Mouse (Mus musculus): ENCODE results near the gene Nat8f4. TPM values are rescaled to one million over a fixed set of nuclear protein-coding genes. Genes with fewer than 3 reads are reported as not detected.

Nat8f4 gene
- polyA plus RNA-seq, 1 experiment: 9.8 TPM

- H3K4me1 ChIP-seq (ENCODE audit: control insufficient read depth, insufficient read depth, low read length): no peaks in the 10 kb centered on the region
- no peak overlapping the region for H3K4me3 ChIP-seq (replicated peaks; ENCODE audit: insufficient read depth, low read depth, low read length)
- H3K27me3 ChIP-seq (ENCODE audit: control insufficient read depth, insufficient read depth, low read length): no peaks in the 10 kb centered on the region
- WGBS: 88% methylated on average over 2 of the region's 2 CpGs
- no peak for DNase-seq
- no peak overlapping the region for H3K27ac ChIP-seq (ENCODE audit: insufficient read depth, low read length)
- TF ChIP-seq POLR2A (IDR thresholded peaks at IDR 0.05; ENCODE audit: borderline replicate concordance, insufficient read depth, low read length) (no peak), CTCF (IDR thresholded peaks at IDR 0.05; ENCODE audit: borderline replicate concordance, insufficient read depth, low read depth, low read length) (no peak)
Measured at GRCm38 (mm10) chr6:85863840-85864239, 40.8 kb downstream of the Nat8f4 start.

- 79% methylated on average over 2 of the region's 2 CpGs for WGBS
- TF ChIP-seq CTCF (IDR thresholded peaks at IDR 0.05; ENCODE audit: borderline replicate concordance, insufficient read depth, low read depth, low read length): no peak
- no peak for TF ChIP-seq POLR2A (IDR thresholded peaks at IDR 0.05; ENCODE audit: borderline replicate concordance, insufficient read depth, low read length)
Measured at GRCm38 (mm10) chr6:85863136-85863535, 41.5 kb downstream of the Nat8f4 start.

GRCm38 (mm10) chr6:85862565-85862964 lies 42.1 kb downstream of the Nat8f4 start:
- DNase-seq: no peak
- no peak overlapping the region for H3K27ac ChIP-seq (ENCODE audit: insufficient read depth, low read length)
- no peak for TF ChIP-seq CTCF (IDR thresholded peaks at IDR 0.05; ENCODE audit: borderline replicate concordance, insufficient read depth, low read depth, low read length)
- no peak for TF ChIP-seq POLR2A (IDR thresholded peaks at IDR 0.05; ENCODE audit: borderline replicate concordance, insufficient read depth, low read length)
- H3K4me3 ChIP-seq (replicated peaks; ENCODE audit: insufficient read depth, low read depth, low read length): no peak overlapping the region
- H3K4me1 ChIP-seq (ENCODE audit: control insufficient read depth, insufficient read depth, low read length): no peaks in the 10 kb centered on the region
- WGBS: 55% methylated on average over 3 of the region's 3 CpGs
- no peaks in the 10 kb centered on the region for H3K27me3 ChIP-seq (ENCODE audit: control insufficient read depth, insufficient read depth, low read length)

More at GRCm38 (mm10) chr6:85863136-85863535, 41.5 kb downstream of the Nat8f4 start:
- Histone ChIP-seq H3K4me3 (replicated peaks; ENCODE audit: insufficient read depth, low read depth, low read length) (no peak overlapping the region), H3K27me3 (ENCODE audit: control insufficient read depth, insufficient read depth, low read length) (no peaks in the 10 kb centered on the region), H3K27ac (ENCODE audit: insufficient read depth, low read length) (no peak overlapping the region), H3K4me1 (ENCODE audit: control insufficient read depth, insufficient read depth, low read length) (no peaks in the 10 kb centered on the region)
- no peak for DNase-seq

- H3K27ac ChIP-seq (ENCODE audit: insufficient read depth, low read length): no peak overlapping the region
- no peak for TF ChIP-seq POLR2A (IDR thresholded peaks at IDR 0.05; ENCODE audit: borderline replicate concordance, insufficient read depth, low read length)
- no peak for TF ChIP-seq CTCF (IDR thresholded peaks at IDR 0.05; ENCODE audit: borderline replicate concordance, insufficient read depth, low read depth, low read length)
- no peak for DNase-seq
- H3K4me3 ChIP-seq (replicated peaks; ENCODE audit: insufficient read depth, low read depth, low read length): no peak overlapping the region
- 77% methylated on average over 3 of the region's 3 CpGs for WGBS
- peaks cover 4% of the 10 kb centered on the region; the same call in 1 of the 2 replicates for H3K4me1 ChIP-seq (ENCODE audit: control insufficient read depth, insufficient read depth, low read length)
- H3K27me3 ChIP-seq (ENCODE audit: control insufficient read depth, insufficient read depth, low read length): no peaks in the 10 kb centered on the region
Measured at GRCm38 (mm10) chr6:85861247-85861646, 43.4 kb downstream of the Nat8f4 start.

- H3K4me3 ChIP-seq (replicated peaks; ENCODE audit: insufficient read depth, low read depth, low read length): no peak overlapping the region
- peak overlapping the region; percentile 8; the same call in 1 of the 2 replicates for H3K27ac ChIP-seq (ENCODE audit: insufficient read depth, low read length)
- H3K27me3 ChIP-seq (ENCODE audit: control insufficient read depth, insufficient read depth, low read length): no peaks in the 10 kb centered on the region
- no peak for TF ChIP-seq CTCF (IDR thresholded peaks at IDR 0.05; ENCODE audit: borderline replicate concordance, insufficient read depth, low read depth, low read length)
- TF ChIP-seq POLR2A (IDR thresholded peaks at IDR 0.05; ENCODE audit: borderline replicate concordance, insufficient read depth, low read length): no peak
- DNase-seq: peak; percentile 48 to 69
- 7% methylated on average over 1 of the region's 1 CpGs for WGBS
- H3K4me1 ChIP-seq (ENCODE audit: control insufficient read depth, insufficient read depth, low read length): peaks cover 4% of the 10 kb centered on the region; the same call in 1 of the 2 replicates
Measured at GRCm38 (mm10) chr6:85856194-85856678, 48.4 kb downstream of the Nat8f4 start.

- Histone ChIP-seq H3K4me3 (replicated peaks; ENCODE audit: insufficient read depth, low read depth, low read length) (no peak overlapping the region), H3K27me3 (ENCODE audit: control insufficient read depth, insufficient read depth, low read length) (no peaks in the 10 kb centered on the region), H3K27ac (ENCODE audit: insufficient read depth, low read length) (no peak overlapping the region), H3K4me1 (ENCODE audit: control insufficient read depth, insufficient read depth, low read length) (peaks cover 4% of the 10 kb centered on the region; the same call in 1 of the 2 replicates)
- no peak for TF ChIP-seq POLR2A (IDR thresholded peaks at IDR 0.05; ENCODE audit: borderline replicate concordance, insufficient read depth, low read length)
- no peak for TF ChIP-seq CTCF (IDR thresholded peaks at IDR 0.05; ENCODE audit: borderline replicate concordance, insufficient read depth, low read depth, low read length)
- no peak for DNase-seq
- WGBS: 75% methylated on average over 3 of the region's 3 CpGs
Measured at GRCm38 (mm10) chr6:85853481-85853880, 51.2 kb downstream of the Nat8f4 start.

- no peak for DNase-seq
- WGBS: 81% methylated on average over 7 of the region's 7 CpGs
- no peaks in the 10 kb centered on the region for H3K27me3 ChIP-seq (ENCODE audit: control insufficient read depth, insufficient read depth, low read length)
- no peaks in the 10 kb centered on the region; the same call in 1 of the 2 replicates for H3K4me1 ChIP-seq (ENCODE audit: control insufficient read depth, insufficient read depth, low read length)
- no peak overlapping the region for H3K4me3 ChIP-seq (replicated peaks; ENCODE audit: insufficient read depth, low read depth, low read length)
- no peak overlapping the region for H3K27ac ChIP-seq (ENCODE audit: insufficient read depth, low read length)
- no peak for TF ChIP-seq CTCF (IDR thresholded peaks at IDR 0.05; ENCODE audit: borderline replicate concordance, insufficient read depth, low read depth, low read length)
- TF ChIP-seq POLR2A (IDR thresholded peaks at IDR 0.05; ENCODE audit: borderline replicate concordance, insufficient read depth, low read length): no peak
Measured at GRCm38 (mm10) chr6:85851062-85851773, 53.5 kb downstream of the Nat8f4 start.

GRCm38 (mm10) chr6:85849240-85849639 lies 55.4 kb downstream of the Nat8f4 start:
- Histone ChIP-seq H3K4me1 (ENCODE audit: control insufficient read depth, insufficient read depth, low read length) (no peaks in the 10 kb centered on the region), H3K27ac (ENCODE audit: insufficient read depth, low read length) (no peak overlapping the region), H3K4me3 (replicated peaks; ENCODE audit: insufficient read depth, low read depth, low read length) (no peak overlapping the region), H3K27me3 (ENCODE audit: control insufficient read depth, insufficient read depth, low read length) (no peaks in the 10 kb centered on the region)
- no peak for DNase-seq
- WGBS: 28% methylated on average over 2 of the region's 2 CpGs
- TF ChIP-seq POLR2A (IDR thresholded peaks at IDR 0.05; ENCODE audit: borderline replicate concordance, insufficient read depth, low read length) (no peak), CTCF (IDR thresholded peaks at IDR 0.05; ENCODE audit: borderline replicate concordance, insufficient read depth, low read depth, low read length) (no peak)

Other genes starting within 250 kb of the Nat8f4 start
- gene Nat8f7, start 191.7 kb downstream of the Nat8f4 start, polyA plus RNA-seq (2012; rRNA removed): 0.62 and 0.65 TPM in 2 replicates
- 10.3 and 11.3 TPM in 2 replicates for gene Nat8f3, start 139.1 kb downstream of the Nat8f4 start, polyA plus RNA-seq (2012; rRNA removed)
- 2.2 and 4.0 TPM in 2 replicates for gene Nat8f6, start 83.9 kb downstream of the Nat8f4 start, polyA plus RNA-seq (2012; rRNA removed)
- gene Nat8f5, start 83.9 kb downstream of the Nat8f4 start, polyA plus RNA-seq (2012; rRNA removed): 7.3 and 9.1 TPM in 2 replicates
- 4.2 and 6.3 TPM in 2 replicates for gene Nat8, start 72.8 kb downstream of the Nat8f4 start, polyA plus RNA-seq (2012; rRNA removed)
- gene Nat8f2, start 35.7 kb downstream of the Nat8f4 start, polyA plus RNA-seq (2012; rRNA removed): 0.31 and 0.33 TPM in 2 replicates
- 141 and 158 TPM in 2 replicates for gene Tprkb, start 7.0 kb upstream of the Nat8f4 start, polyA plus RNA-seq (2012; rRNA removed)
- gene Nat8f1, start 10.8 kb upstream of the Nat8f4 start, polyA plus RNA-seq (2012; rRNA removed): 49.1 and 54.0 TPM in 2 replicates
- gene Dusp11, start 56.8 kb upstream of the Nat8f4 start, polyA plus RNA-seq (2012; rRNA removed): 143 and 150 TPM in 2 replicates
- not detected in 2 replicates for gene Figla, start 111.3 kb upstream of the Nat8f4 start, polyA plus RNA-seq (2012; rRNA removed)
- 54.9 and 56.2 TPM in 2 replicates for gene Add2, start 123.8 kb upstream of the Nat8f4 start, polyA plus RNA-seq (2012; rRNA removed)

Data from cerebellum, adult 2 months (tissue).